Mouse (Mus musculus) mature B cell (primary cell): ENCODE data around the gene Arhgef25.

ENCODE experiments used
- in situ Hi-C: fragments of 300-500 bp; cut with MboI; formaldehyde crosslinking; loops from 2 replicates; pipeline ENCODE4 v1.14.3; 2019

Gene Arhgef25

DNA sequence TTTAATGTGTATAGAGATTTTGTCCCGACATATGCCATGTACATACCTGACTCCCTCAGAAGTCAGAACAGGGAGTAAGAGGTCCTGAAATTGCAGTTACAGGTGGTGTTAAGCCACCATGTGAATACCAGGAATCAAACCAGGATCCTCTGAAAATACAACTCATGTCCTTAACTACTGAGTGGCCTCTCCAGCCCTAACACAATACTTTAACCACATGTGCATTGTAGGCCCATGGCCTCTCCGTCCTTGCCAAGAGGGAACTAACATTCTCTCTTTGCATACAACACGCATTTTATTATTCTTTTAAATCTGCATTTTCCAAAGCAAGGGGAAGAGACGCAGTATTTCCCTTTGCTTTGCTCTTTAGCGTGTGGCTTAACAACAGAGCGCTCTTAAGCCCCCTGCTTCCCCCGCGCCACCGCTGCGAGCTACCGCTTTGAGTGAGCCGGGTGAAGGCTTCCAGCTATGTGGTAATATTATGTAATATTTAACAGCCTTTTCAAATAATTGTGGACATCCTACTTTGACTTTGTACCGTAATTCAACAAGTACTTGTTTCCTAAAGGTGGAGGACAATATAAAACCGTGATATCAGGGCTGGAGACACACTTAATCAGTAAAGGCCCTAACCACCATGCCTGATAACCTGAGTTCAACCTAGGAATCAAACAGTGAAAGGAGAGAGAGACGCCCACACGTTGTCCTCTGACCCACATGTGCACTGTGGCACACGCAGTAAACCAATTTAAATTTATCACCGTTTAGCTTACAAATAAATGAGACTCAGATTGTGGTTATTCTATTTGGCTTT lies 51.3 kb downstream of the Arhgef25 start:
- in situ Hi-C loops: no loop called here

DNA sequence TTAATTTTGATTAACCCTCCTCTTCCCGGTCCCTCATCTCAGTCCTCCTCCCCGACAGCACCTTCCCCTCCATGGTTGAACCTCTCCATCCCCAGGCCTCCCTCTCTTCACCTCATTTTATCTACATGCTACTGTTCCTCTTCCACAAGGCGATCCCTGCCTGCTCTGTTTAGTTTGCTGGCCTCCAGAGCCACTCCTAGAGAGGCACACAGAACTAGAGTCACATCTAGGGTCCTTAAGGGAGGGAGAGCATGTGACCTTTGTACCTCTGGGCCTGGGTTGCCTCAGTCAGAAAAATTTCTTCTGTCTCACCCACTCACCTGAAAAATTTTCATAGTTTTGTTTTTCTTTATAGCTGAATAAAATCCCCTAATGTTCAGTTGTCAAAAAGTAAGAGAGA lies 52.0 kb downstream of the Arhgef25 start:
- in situ Hi-C loops: no loop called here

DNA sequence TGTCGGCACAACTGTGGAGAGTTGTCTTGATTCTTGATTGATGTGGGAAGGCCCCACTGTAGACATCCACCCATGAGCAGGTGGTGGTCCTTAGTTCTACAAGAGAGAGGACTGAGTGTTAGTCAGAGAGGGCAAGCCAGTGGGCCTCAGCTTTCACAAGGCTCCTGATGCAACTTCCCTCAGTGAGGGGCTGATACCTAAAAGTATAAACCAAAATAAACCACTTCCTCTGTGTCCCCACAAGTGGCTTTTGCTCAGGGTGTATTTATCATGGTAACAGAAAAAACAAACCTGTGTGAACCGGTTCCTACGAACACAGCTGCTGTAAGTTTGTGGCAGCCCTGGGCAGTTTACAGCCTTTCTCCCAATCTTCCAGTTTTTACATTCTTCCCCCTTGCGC lies 53.4 kb downstream of the Arhgef25 start:
- in situ Hi-C loops: no loop called here

DNA sequence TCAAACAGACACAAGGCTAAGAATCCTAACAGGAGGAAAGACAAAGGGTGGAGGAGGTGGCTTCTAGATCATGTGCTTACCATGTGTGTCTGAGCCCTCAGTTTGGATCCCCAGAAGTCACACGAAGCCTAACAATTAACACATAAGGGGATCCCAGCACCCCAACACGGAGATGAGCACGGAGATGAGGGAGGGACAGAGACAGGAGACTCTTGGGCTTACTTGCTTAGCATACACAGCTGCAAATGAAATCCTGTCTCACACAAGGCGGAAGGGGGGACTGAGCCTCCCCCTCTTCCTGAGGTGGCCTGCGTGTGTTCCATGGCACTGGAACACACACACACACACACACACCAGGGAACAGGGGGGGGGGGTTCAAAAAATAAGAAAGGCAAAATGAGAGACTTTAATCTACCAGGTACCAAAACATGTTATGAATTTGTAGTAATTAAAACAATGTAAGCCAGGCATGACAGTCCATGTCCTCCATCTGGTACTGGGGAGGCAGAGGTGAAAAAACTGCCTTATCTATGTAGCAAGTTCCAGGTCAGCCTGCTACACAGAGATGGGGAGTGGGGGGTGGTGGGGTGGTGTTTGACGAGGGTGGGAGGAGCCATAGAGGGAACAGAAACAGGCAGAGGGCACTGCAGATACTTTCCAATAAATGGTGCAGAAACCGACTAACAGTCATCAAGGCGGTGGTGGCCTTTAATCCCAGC lies 54.6 kb downstream of the Arhgef25 start:
- in situ Hi-C loops: no loop called here

DNA sequence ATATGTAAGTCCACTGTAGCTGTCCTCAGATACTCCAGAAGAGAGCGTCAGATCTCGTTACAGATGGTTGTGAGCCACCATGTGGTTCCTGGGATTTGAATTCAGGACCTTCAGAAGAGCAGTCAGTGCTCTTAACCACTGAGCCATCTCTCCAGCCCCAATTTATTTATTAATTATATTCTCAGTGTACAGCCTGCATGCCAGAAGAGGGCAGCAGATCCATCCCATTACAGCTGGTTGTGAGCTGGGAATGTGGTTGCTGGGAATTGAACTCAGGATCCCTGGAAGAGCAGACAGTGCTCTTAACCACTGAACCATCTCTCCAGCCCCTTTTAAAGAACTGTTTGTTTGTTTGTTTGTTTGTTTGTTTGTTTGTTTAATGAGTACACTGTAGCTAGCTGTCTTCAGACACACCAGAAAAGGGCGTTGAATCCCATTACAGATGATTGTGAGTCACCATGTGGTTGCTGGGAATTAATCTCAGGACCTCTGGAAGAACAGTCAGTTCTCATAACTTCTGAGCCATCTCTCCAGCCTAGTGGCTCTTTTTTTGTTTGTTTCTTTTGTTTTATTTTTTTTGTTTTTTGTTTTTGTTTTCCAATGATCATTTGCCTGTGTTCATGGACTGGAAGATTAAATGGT lies 55.4 kb downstream of the Arhgef25 start:
- in situ Hi-C loops: loop anchor here (5.0 kb wide), 1 partner anchor 38 kb away; no protein-coding TSS in a partner anchor
